Mouse (Mus musculus) kidney, adult 2 months (tissue): ENCODE measurements around the gene Uhrf1.

Source experiments
- CTCF ChIP-seq: fragments of 200-500 bp; conservative IDR thresholded peaks from 2 replicates; pipeline ENCODE4 v1.5.1; 2011; ENCODE audit warnings: low read depth, mild to moderate bottlenecking, control low read depth, low read length, moderate library complexity, mixed read lengths; ENCODE audit not compliant: insufficient read depth, insufficient read length
- POLR2A ChIP-seq: fragments of 200-500 bp; IDR thresholded peaks from one replicate; pipeline ENCODE4 v1.6.1; 2011; ENCODE audit warnings: low read depth, low read length, control low read depth

DNA sequence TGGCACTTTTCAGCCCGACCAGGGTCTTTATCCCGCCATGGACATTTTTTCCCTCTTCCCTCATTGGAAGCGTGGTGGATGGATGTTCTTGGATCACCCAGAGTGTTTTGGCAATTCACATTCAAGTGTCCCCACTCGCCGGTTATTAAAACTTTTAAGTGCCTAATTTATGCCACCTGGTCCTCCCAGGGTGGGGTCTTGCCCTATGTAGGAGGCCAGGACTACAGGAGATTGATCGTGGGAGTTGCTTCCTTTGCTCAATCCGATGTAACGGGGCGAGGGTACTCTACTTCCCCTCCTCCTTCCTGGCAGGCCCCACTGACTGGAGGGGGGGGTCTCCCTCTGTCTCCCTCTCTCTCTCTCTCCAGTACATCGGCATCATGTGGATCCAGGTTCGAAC, 1.6 kb downstream of the Uhrf1 start:
- no peak for TF ChIP-seq CTCF
- no peak for TF ChIP-seq POLR2A
